Mouse (Mus musculus) neutrophil, adult 65 days (primary cell): ENCODE measurements around the gene Ufd1. TPM values are rescaled to one million over a fixed set of nuclear protein-coding genes. Genes with fewer than 3 reads are reported as not detected.

Source experiments
- total RNA-seq: library from RNA; stranded (reverse); gene quantifications from 2 replicates; pipeline ENCODE4 v1.2.4, GENCODE M21; 2023

Ufd1 gene
- 76.4 and 124 TPM in 2 replicates for total RNA-seq

DNA sequence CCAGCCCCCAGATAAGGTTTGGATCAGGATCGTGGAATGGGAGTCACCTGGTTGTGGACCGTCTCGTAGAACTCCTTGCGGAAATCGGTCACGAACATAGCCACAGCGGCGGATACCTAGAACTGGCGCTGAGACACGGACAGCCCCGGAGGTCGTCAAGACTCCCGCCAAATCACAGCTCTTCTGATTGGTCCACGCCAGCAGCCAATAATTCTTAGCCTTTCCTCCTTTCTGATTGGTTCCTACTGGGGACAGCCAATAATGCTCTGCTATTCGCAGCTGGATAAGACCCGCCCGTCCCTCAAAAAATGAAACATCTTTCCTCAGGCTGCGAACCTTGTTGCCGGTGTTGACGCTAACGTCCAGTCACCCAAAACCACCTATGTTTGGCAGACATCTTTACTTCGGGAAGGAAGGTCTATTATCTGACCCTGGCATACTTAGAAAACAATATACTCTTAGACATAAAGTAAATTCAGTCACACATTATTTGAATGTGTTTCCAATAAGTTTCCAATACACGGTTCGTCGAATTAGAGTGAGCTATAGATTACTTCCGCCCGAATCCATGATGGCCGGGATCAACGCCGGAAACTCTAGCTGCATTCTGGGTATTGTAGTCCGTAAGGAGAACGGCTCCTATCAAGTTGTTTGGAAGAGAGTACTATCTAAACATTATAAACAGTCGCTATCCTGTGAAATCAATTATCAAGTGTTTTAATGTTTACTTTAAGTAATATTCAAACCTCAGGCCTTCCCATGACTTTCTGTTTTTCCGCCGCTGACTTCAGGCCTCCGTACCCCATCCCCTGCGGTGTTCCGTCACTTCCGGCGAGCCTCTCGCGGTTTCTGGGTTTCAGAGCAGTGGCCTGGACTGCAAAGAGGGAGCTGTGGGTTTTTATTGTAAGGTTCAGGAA is at the start of gene Ufd1, which contains the start of gene Cdc45:
Gene Ufd1, plus strand, starts transcription at position 312 of the 917 bp plus-strand sequence.
Gene Cdc45, minus strand, starts transcription at position 520 of the 917 bp plus-strand sequence.

GRCm38 (mm10) chr16:18776556-18777100 is 35.0 kb upstream of the Ufd1 start, which contains the start of gene Cldn5:
TSS of gene Cldn5 (plus strand) at chr16:18776847.

GRCm38 (mm10) chr16:18836468-18837208 is 25.1 kb downstream of the Ufd1 start, which contains the start of the genes 2510002D24Rik and Gm28539:
TSS of gene 2510002D24Rik (plus strand) at chr16:18836578.
TSS of gene Gm28539 (plus strand) at chr16:18836584.

DNA sequence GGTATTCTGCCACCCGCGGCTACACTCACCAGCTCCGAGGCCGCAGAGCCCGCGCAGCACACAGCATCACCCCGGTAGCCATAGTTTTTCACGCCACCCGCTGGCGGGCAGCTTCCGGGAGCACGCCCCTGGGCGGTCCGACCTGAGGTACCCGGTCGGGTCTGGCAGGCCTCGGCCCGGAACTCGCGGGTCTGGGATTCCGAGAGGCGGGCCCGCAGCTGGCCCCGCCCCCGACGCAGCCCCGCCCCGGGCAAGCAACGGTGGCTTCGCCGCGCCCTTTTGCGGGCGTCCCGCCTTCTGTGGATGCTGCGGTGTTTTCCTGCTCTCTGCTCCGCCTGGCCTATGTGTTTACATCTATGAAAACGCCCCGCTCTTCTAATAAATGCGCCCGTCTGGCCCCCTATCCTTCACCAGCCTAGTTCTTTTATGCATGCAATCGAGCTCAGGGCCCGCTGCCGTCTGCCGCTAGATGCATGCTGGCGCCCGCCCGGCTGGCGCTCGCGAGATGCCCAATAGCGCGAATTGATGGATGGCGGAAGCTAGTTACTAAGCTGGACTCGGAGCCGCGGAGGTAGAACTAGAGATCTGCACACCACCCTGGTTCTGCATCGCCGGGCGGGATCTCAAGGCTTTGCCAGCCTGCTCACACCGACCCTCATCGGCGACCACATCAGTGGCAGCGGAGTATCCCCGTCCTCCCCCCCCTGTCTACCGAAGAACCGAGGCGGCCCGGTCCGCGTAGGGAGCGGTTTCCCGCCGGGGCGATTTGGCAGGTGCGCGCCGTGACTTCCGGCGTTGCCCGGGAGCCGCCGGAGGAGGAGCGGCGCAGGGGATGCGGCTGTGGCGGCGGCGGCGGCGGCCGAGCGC is 65.1 kb downstream of the Ufd1 start, which contains the start of the genes Mrpl40 and Hira:
Gene Mrpl40, minus strand, starts transcription at position 421 of the 867 bp plus-strand sequence.
Gene Hira, plus strand, starts transcription at position 596 of the 867 bp plus-strand sequence.

Other genes with a start within 250 kb of the Ufd1 start
- gene Tbx1, start 221.1 kb upstream of the Ufd1 start, total RNA-seq, result not detected in 2 replicates
- 0.43 and 2.1 TPM in 2 replicates for gene Gp1bb, start 189.4 kb upstream of the Ufd1 start, total RNA-seq
- gene Gm49601, start 185.4 kb upstream of the Ufd1 start, total RNA-seq, result 50.3 and 69.2 TPM in 2 replicates
- gene Sept5, start 181.8 kb upstream of the Ufd1 start, total RNA-seq, result 231 and 263 TPM in 2 replicates
- not detected in 2 replicates for gene Cldn5, start 34.9 kb upstream of the Ufd1 start, total RNA-seq
- 34.4 and 34.7 TPM in 2 replicates for gene Cdc45, start 208 bp downstream of the Ufd1 start, total RNA-seq
- gene 2510002D24Rik, start 24.8 kb downstream of the Ufd1 start, total RNA-seq, result 4.9 and 5.2 TPM in 2 replicates
- gene Gm28539, start 24.8 kb downstream of the Ufd1 start, total RNA-seq, result 8.0 and 10.7 TPM in 2 replicates
- gene Mrpl40, start 65.1 kb downstream of the Ufd1 start, total RNA-seq, result 13.5 and 22.0 TPM in 2 replicates
- gene Hira, start 65.3 kb downstream of the Ufd1 start, total RNA-seq, result 38.2 and 46.8 TPM in 2 replicates